Mouse (Mus musculus): ENCODE measurements at regions not wholly inside any gene's neighbourhood (a gene's known extent, or its start where the extent isn't known, plus 50 kb on each side); places are given as distances from the start of the nearest gene placed in this dataset.

DNA sequence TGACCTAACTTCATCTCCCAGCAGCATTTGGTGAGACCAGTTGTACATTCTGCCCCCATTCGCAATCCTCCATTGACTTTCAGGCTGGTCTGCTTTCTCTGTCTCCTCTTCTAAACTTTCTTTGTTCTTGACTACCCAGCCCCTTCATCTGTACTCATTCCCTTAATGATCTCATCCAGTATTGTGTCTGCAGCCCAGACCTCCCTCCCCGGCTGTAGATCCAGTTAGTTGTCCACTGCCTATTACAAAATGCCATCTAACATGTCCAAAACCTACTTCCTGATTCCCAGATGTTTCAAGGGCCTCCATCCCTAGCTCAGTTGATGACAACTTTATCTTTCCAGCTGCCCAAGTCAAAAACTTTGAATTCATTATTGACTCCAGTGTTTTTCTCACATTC lies 357.8 kb upstream of the Gm6657 start:
- Histone ChIP-seq H3K4me3 (ENCODE audit: low read depth, low read length) (no peak overlapping the region), H3K27me3 (ENCODE audit: control insufficient read depth, insufficient read depth, low read length) (no peaks in the 10 kb centered on the region), H3K4me1 (ENCODE audit: control insufficient read depth, insufficient read depth, insufficient read length, low read length) (no peaks in the 10 kb centered on the region), H3K27ac (ENCODE audit: insufficient read depth, low read depth, low read length) (no peak overlapping the region), H3K36me3 (ENCODE audit: control insufficient read depth, insufficient read depth, low read length) (no peaks in the 10 kb centered on the region)
- TF ChIP-seq POLR2A (IDR thresholded peaks at IDR 0.05; ENCODE audit: low read depth, low read length) (no peak), CTCF (IDR thresholded peaks at IDR 0.05; ENCODE audit: extremely low read depth, insufficient read length, insufficient replicate concordance, low read depth, low read length) (no peak)
- WGBS, result 86% methylated on average over 2 of the region's 2 CpGs

DNA sequence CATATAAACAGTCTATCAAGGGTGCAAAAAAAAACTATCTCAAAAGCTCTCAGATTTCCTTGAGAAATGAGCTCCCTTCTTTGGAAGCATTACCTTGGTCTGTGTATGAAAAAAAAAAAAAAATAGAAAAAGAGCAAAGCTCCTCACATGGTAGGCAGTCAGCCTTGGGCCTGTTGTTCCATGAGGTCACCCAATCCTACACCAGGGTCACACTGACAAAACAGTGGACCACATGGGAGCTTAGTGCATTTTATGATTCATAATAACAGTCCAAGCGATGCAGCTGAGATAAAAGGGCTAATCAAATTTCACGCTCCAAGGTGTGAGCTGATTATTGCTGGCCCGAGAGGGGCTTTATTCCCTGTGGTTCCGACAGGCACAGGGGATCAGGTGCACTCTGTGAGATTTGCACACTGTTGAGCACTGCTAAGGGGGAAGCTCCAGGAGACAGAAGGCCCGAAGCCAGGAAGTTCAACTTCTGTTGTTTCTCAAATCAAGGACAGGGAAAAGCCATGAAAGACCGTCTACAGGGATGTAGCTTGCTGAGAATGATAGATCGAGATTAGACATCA lies 352.1 kb upstream of the Gm6657 start:
- Histone ChIP-seq H3K4me3 (ENCODE audit: low read depth, low read length) (no peak overlapping the region), H3K4me1 (ENCODE audit: control insufficient read depth, insufficient read depth, insufficient read length, low read length) (no peaks in the 10 kb centered on the region), H3K27ac (ENCODE audit: insufficient read depth, low read depth, low read length) (no peak overlapping the region), H3K27me3 (ENCODE audit: control insufficient read depth, insufficient read depth, low read length) (no peaks in the 10 kb centered on the region), H3K36me3 (ENCODE audit: control insufficient read depth, insufficient read depth, low read length) (no peaks in the 10 kb centered on the region)
- 76% methylated on average over 7 of the region's 7 CpGs for WGBS
- TF ChIP-seq CTCF (IDR thresholded peaks at IDR 0.05; ENCODE audit: extremely low read depth, insufficient read length, insufficient replicate concordance, low read depth, low read length) (no peak), POLR2A (IDR thresholded peaks at IDR 0.05; ENCODE audit: low read depth, low read length) (no peak)

DNA sequence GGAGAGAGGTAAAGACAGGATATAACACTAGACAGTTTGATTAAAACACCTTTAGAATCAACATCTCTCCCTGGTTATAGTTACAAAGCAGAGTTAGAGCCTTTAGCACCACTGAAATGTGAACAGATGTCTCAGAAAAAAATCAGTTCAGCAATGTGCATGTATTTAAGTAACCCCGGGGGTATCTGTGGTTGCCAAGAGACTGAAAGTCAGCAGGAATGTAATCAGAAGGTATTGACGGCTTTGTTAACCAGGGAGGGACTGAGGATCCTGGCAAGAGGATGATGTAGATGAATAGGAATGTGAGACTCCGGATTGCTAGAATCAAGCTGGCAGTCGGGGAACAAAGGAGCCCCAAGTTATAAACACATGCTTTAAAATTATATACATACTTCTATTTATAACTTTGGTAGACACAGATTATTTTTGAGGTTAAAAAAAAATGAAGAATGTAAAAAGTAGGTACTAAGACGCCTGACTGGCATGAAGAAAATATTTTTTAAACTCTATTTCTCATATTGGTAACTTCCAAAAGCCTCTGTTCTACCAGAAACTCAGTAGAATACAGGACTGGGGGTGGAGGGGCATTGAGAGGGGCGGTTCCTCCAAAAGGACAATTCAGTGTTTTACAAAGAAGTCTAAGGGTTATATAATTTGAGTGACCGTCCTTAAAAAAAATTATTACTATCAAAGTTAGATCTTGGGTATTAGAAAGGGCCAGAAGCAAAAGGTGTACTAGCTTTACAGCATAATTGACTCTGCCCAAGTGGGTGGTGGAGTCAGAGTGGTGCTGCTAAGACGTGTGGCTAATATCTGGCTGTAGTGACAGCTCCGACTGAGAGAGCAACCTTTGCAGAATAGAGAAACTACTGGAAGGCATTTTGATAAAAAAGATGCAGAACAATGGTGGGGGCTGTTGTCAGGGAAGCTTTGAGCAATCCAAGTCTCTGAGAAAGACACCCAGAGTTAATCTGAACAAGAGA lies 341.2 kb upstream of the Gm6657 start:
- no peaks in the 10 kb centered on the region for H3K4me1 ChIP-seq (ENCODE audit: control insufficient read depth, insufficient read depth, insufficient read length, low read length)
- H3K4me3 ChIP-seq (ENCODE audit: low read depth, low read length), result no peak overlapping the region
- H3K36me3 ChIP-seq (ENCODE audit: control insufficient read depth, insufficient read depth, low read length), result no peaks in the 10 kb centered on the region
- 26% methylated on average over 9 of the region's 9 CpGs for WGBS
- H3K27me3 ChIP-seq (ENCODE audit: control insufficient read depth, insufficient read depth, low read length), result 0 out of 2 replicates have a peak, but pooled peaks cover 2% of the 10 kb centered on the region
- H3K27ac ChIP-seq (ENCODE audit: insufficient read depth, low read depth, low read length), result no peak overlapping the region
- TF ChIP-seq CTCF (IDR thresholded peaks at IDR 0.05; ENCODE audit: extremely low read depth, insufficient read length, insufficient replicate concordance, low read depth, low read length) (no peak), POLR2A (IDR thresholded peaks at IDR 0.05; ENCODE audit: low read depth, low read length) (no peak)

DNA sequence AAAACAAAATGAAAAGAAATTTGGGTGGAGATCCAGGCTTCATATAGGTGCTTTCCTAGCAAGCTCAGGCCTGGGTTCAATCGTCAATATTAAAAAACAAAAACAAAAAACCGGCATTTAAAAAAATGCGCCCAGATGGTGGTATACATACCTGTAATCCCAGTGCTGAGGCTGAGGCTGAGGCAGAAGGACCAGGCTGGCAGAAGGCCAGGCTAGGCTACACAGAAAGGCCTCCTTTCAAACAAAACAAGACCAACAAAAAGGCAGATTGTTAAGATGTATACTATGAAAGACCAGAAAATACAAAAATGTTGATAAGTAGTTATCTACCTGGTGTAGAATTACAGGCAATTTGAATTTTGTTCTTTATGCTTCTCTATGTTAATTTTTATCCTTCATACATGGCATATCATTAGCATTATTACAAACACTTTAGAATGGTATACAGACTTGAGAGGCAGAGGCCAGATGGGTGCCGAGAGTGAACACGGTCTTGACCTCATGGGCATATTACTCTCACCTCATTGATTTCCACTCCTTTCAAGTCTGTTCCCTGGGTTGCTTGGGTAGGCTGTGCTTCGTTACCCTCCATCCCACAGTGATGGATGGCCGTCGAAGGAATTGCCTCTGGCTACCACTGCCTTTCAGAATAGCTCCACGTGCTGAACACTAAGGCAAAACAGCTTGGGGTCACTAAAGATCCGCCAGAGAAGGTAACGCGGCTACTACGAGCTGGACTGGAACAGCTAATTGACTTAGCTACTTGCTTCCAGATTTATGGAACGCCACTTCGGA lies 339.6 kb upstream of the Gm6657 start:
- H3K36me3 ChIP-seq (ENCODE audit: control insufficient read depth, insufficient read depth, low read length), result no peaks in the 10 kb centered on the region
- no peaks in the 10 kb centered on the region for H3K4me1 ChIP-seq (ENCODE audit: control insufficient read depth, insufficient read depth, insufficient read length, low read length)
- no peak overlapping the region for H3K27ac ChIP-seq (ENCODE audit: insufficient read depth, low read depth, low read length)
- H3K4me3 ChIP-seq (ENCODE audit: low read depth, low read length), result no peak overlapping the region
- 0 out of 2 replicates have a peak, but pooled peaks cover 2% of the 10 kb centered on the region for H3K27me3 ChIP-seq (ENCODE audit: control insufficient read depth, insufficient read depth, low read length)
- 76% methylated on average over 15 of the region's 15 CpGs for WGBS
- TF ChIP-seq POLR2A (IDR thresholded peaks at IDR 0.05; ENCODE audit: low read depth, low read length), result no peak
- TF ChIP-seq CTCF (IDR thresholded peaks at IDR 0.05; ENCODE audit: extremely low read depth, insufficient read length, insufficient replicate concordance, low read depth, low read length), result no peak

DNA sequence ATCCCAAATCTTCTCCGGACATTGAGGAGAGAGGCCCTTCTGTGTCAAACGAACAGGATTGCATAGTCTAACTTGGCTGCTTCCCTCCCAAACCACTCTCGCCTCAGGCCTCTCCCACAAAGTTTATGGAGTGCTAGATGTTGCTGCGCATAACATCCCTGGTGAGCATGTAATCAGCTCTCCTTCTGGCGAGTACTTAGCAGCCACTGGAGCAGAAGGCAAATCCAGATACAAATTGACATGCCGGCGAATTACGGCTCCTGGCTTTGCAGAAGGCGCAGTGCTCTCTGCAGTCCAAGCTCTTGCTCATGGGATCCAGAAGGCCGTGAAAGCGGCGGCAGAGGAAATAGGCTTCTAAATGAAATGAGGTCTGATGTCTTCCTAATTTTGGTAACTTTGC lies 338.2 kb upstream of the Gm6657 start:
- no peaks in the 10 kb centered on the region for H3K36me3 ChIP-seq (ENCODE audit: control insufficient read depth, insufficient read depth, low read length)
- 0 out of 2 replicates have a peak, but pooled peaks cover 2% of the 10 kb centered on the region for H3K27me3 ChIP-seq (ENCODE audit: control insufficient read depth, insufficient read depth, low read length)
- TF ChIP-seq CTCF (IDR thresholded peaks at IDR 0.05; ENCODE audit: extremely low read depth, insufficient read length, insufficient replicate concordance, low read depth, low read length) (no peak), POLR2A (IDR thresholded peaks at IDR 0.05; ENCODE audit: low read depth, low read length) (no peak)
- WGBS, result 88% methylated on average over 12 of the region's 12 CpGs
- no peaks in the 10 kb centered on the region for H3K4me1 ChIP-seq (ENCODE audit: control insufficient read depth, insufficient read depth, insufficient read length, low read length)
- no peak overlapping the region for H3K27ac ChIP-seq (ENCODE audit: insufficient read depth, low read depth, low read length)
- no peak overlapping the region for H3K4me3 ChIP-seq (ENCODE audit: low read depth, low read length)

DNA sequence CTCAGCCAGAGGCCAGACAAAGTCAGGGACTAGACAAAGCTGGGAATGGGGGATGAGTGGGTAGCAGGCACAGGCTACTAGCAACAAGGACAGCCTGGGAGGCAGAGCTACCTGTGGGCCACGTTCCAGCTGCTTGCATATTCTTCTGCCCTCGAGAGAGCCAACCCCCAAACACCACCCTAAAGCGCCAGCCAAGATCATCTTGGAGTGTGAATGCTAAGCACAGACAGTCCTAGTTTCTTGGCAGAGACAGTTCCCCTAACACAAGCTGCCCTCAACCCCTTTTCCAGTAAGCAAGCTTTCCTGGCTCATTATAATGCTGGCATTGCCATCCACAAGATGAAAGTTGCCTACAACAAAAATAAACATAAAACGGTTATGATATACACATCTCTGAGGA lies 336.8 kb upstream of the Gm6657 start:
- Histone ChIP-seq H3K27ac (ENCODE audit: insufficient read depth, low read depth, low read length) (no peak overlapping the region), H3K27me3 (ENCODE audit: control insufficient read depth, insufficient read depth, low read length) (0 out of 2 replicates have a peak, but pooled peaks cover 2% of the 10 kb centered on the region), H3K4me3 (ENCODE audit: low read depth, low read length) (no peak overlapping the region), H3K36me3 (ENCODE audit: control insufficient read depth, insufficient read depth, low read length) (no peaks in the 10 kb centered on the region), H3K4me1 (ENCODE audit: control insufficient read depth, insufficient read depth, insufficient read length, low read length) (no peaks in the 10 kb centered on the region)
- TF ChIP-seq CTCF (IDR thresholded peaks at IDR 0.05; ENCODE audit: extremely low read depth, insufficient read length, insufficient replicate concordance, low read depth, low read length) (no peak), POLR2A (IDR thresholded peaks at IDR 0.05; ENCODE audit: low read depth, low read length) (no peak)
- 65% methylated on average over 4 of the region's 4 CpGs for WGBS

Data from small intestine, adult 2 months (tissue).